Mouse (Mus musculus) ES-E14 (cell line): ENCODE results near the gene Eif3b. TPM values are rescaled to one million over a fixed set of nuclear protein-coding genes. Genes with fewer than 3 reads are reported as not detected.

Experiments used
- DNase-seq: peaks from one replicate; pipeline ENCODE4 v3.0.0-alpha.2; 2013; ENCODE audit warnings: low read depth, low spot score
- H3K27ac ChIP-seq: 2 replicates; pipeline ENCODE4 v1.5.1; 2012; ENCODE audit warnings: low read depth, mild to moderate bottlenecking, low read length, moderate library complexity, mixed read lengths; ENCODE audit not compliant: poor library complexity, insufficient read depth, severe bottlenecking
- H3K36me3 ChIP-seq: 2 replicates; pipeline ENCODE4 v1.6.1; 2012; ENCODE audit warnings: mild to moderate bottlenecking, low read length, moderate library complexity, mixed read lengths; ENCODE audit not compliant: control insufficient read depth, poor library complexity, insufficient read depth, severe bottlenecking
- H3K4me1 ChIP-seq, 2 experiments: fragments of 150-350 bp in 1 of 2; sonication (generic) in 1 of 2; 2 replicates each; pipeline ENCODE4 v1.6.1; 2012; ENCODE audit warnings: low read length in 2 of 2, mild to moderate bottlenecking in 1 of 2, mixed read lengths in 1 of 2; ENCODE audit not compliant: control insufficient read depth in 2 of 2, insufficient read depth in 2 of 2, poor library complexity in 1 of 2
- H3K4me3 ChIP-seq, 2 experiments: fragments of 150-350 bp in 1 of 2; sonication (generic) in 1 of 2; 2 replicates each; pipeline ENCODE4 v1.5.1; 2012; ENCODE audit warnings: low read length in 2 of 2, low read depth in 1 of 2, mild to moderate bottlenecking in 1 of 2, mixed read lengths in 1 of 2; ENCODE audit not compliant: insufficient read depth in 1 of 2, poor library complexity in 1 of 2, severe bottlenecking in 1 of 2
- H3K9ac ChIP-seq: 2 replicates; pipeline ENCODE4 v1.6.1; 2012; ENCODE audit warnings: low read depth, mild to moderate bottlenecking, low read length, mixed read lengths; ENCODE audit not compliant: poor library complexity, insufficient read depth, severe bottlenecking
- H3K9me3 ChIP-seq: fragments of 150-350 bp; sonication (generic); 2 replicates; pipeline ENCODE4 v1.6.1; 2012; ENCODE audit warnings: low read depth, mild to moderate bottlenecking, low read length; ENCODE audit not compliant: control insufficient read depth, insufficient read depth
- CHD2 ChIP-seq: IDR thresholded peaks from 2 replicates; pipeline ENCODE4 v1.6.1; 2014; ENCODE audit warnings: mild to moderate bottlenecking, low read depth, low read length, inconsistent platforms
- HCFC1 ChIP-seq: IDR thresholded peaks from 2 replicates; pipeline ENCODE4 v1.6.1; 2012; ENCODE audit warnings: low read length, inconsistent platforms, borderline replicate concordance; ENCODE audit not compliant: insufficient read depth
- MAFK ChIP-seq: IDR thresholded peaks from 2 replicates; pipeline ENCODE4 v1.6.1; 2014; ENCODE audit warnings: mild to moderate bottlenecking, low read depth, low read length, inconsistent platforms; ENCODE audit not compliant: insufficient read depth
- ZC3H11A ChIP-seq: IDR thresholded peaks from 2 replicates; pipeline ENCODE4 v1.6.1; 2012; ENCODE audit warnings: low read depth, mild to moderate bottlenecking, inconsistent platforms, low read length, borderline replicate concordance
- ZNF384 ChIP-seq: IDR thresholded peaks from 2 replicates; pipeline ENCODE4 v1.6.1; 2012; ENCODE audit warnings: low read depth, low read length, inconsistent platforms
- in situ Hi-C, 2 experiments: fragments of 600-800 bp; cut with MboI; formaldehyde crosslinking; loops; one replicate each; pipeline ENCODE4 v1.15.1; 2025; ENCODE audit warnings: low sequenced_read_pairs in 2 of 2, inconsistent platforms in 1 of 2; ENCODE audit not compliant: unreplicated experiment in 2 of 2
- total RNA-seq: library from RNA; depleted of rRNA; stranded (reverse); fragments of 300-350 nt; gene quantifications from 2 replicates; pipeline ENCODE4 v1.2.3, GENCODE M21; 2012

Eif3b gene
- total RNA-seq, 1 experiment: 273 TPM

DNA sequence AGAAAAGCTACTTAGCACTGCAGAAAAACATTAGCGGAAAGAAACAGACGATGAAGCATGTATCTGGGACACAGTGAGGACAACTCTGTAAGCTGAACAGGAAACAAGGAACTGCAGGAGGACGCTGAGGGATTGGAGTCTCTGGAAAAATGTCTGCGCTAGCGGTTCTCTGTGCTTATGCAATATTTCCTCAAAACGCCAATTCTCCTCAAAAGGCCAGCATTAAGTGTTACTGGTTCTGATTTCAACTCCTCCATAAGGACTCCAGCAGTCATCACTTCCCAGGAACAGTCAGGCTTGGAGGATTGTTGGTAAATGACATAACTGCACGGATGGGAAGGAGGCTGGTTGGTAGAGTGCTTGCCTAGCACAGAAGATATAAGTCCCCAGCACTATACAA, 38.0 kb upstream of the Eif3b start:
- no peak for DNase-seq
- in situ Hi-C loops: no loop called here
- H3K9me3 ChIP-seq: no peaks in the 10 kb centered on the region
- no peak overlapping the region for H3K9ac ChIP-seq
- H3K4me1 ChIP-seq: peaks cover 0 to 16% of the 10 kb centered on the region in 2 experiments; a peak in 2 of 4 replicates
- H3K36me3 ChIP-seq: no peaks in the 10 kb centered on the region
- no peak overlapping the region for H3K27ac ChIP-seq
- TF ChIP-seq HCFC1 (no peak), CHD2 (no peak), ZC3H11A (no peak), MAFK (no peak), ZNF384 (no peak)
- H3K4me3 ChIP-seq: no peak overlapping the region

- Histone ChIP-seq H3K4me1 (peaks cover 0 to 17% of the 10 kb centered on the region in 2 experiments; a peak in 2 of 4 replicates), H3K27ac (no peak overlapping the region), H3K4me3 (no peak overlapping the region), H3K9me3 (no peaks in the 10 kb centered on the region), H3K36me3 (no peaks in the 10 kb centered on the region), H3K9ac (no peak overlapping the region)
- TF ChIP-seq HCFC1 (no peak), ZC3H11A (no peak), CHD2 (no peak), ZNF384 (no peak), MAFK (no peak)
- in situ Hi-C loops: no loop called here
- DNase-seq: no peak
Measured at GRCm38 (mm10) chr5:140382688-140383087, 36.4 kb upstream of the Eif3b start.

DNA sequence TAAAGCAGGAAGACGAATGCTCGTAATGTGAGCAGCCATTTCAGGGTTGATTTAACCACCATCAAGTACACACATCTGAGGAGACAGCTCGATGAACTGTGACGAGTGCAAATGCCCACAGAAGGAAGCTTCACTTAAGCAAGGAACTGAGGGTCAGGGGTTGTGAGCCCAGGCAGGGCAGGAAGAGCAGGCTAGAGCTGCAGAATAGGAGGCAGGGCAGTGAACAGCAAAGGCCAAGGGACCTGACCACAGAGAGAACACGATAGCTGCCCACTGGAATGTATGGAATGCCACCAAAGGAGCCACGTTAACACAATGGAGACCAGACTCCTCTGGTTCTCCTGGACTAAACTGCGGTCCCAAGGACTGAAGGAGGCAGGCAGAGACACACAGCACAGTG, 35.6 kb upstream of the Eif3b start:
- DNase-seq: no peak
- H3K9me3 ChIP-seq: no peaks in the 10 kb centered on the region
- H3K4me3 ChIP-seq: no peak overlapping the region
- H3K4me1 ChIP-seq: peaks cover 0 to 17% of the 10 kb centered on the region in 2 experiments; a peak in 2 of 4 replicates
- TF ChIP-seq MAFK: no peak
- no peak for TF ChIP-seq ZNF384
- TF ChIP-seq ZC3H11A: no peak
- no peak for TF ChIP-seq HCFC1
- TF ChIP-seq CHD2: no peak
- no peak overlapping the region for H3K27ac ChIP-seq
- in situ Hi-C loops: no loop called here
- H3K9ac ChIP-seq: no peak overlapping the region; the same call in 1 of the 2 replicates
- no peaks in the 10 kb centered on the region for H3K36me3 ChIP-seq

DNA sequence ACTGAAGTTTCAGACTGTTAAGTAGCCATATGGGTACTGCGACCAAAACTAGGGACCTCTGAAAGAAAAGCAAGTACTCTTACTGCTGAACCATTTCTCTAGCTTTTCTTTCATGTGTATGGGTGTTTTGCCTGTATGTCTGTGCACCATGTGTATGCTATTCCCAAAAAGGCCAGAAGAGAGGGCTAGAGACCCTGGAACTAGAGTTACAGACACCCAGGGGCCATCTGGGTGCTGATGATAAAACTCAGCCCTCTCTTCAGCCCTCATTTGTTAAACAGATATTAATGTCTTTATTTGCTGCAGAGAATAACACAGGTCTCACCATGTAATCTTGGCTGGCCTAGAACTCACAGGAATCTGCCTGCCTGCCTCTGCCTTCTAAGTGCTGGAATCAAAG, 34.7 kb upstream of the Eif3b start:
- no peak overlapping the region for H3K9ac ChIP-seq
- H3K4me3 ChIP-seq: no peak overlapping the region
- no peaks in the 10 kb centered on the region for H3K36me3 ChIP-seq
- DNase-seq: no peak
- no peak overlapping the region for H3K27ac ChIP-seq
- in situ Hi-C loops: no loop called here
- no peaks in the 10 kb centered on the region for H3K9me3 ChIP-seq
- TF ChIP-seq CHD2: no peak
- TF ChIP-seq ZC3H11A: no peak
- TF ChIP-seq HCFC1: no peak
- no peak for TF ChIP-seq ZNF384
- TF ChIP-seq MAFK: no peak
- H3K4me1 ChIP-seq: peaks cover 0 to 11% of the 10 kb centered on the region in 2 experiments; a peak in 2 of 4 replicates

- H3K4me3 ChIP-seq: no peak overlapping the region
- H3K36me3 ChIP-seq: no peaks in the 10 kb centered on the region
- no peak overlapping the region for H3K27ac ChIP-seq
- no peak overlapping the region for H3K9ac ChIP-seq
- DNase-seq: no peak
- TF ChIP-seq ZC3H11A: no peak
- TF ChIP-seq MAFK: no peak
- TF ChIP-seq ZNF384: no peak
- TF ChIP-seq CHD2: no peak
- no peak for TF ChIP-seq HCFC1
- in situ Hi-C loops: no loop called here
- no peaks in the 10 kb centered on the region for H3K9me3 ChIP-seq
- peaks cover 0 to 8% of the 10 kb centered on the region in 2 experiments; a peak in 2 of 4 replicates for H3K4me1 ChIP-seq
Measured at GRCm38 (mm10) chr5:140387236-140387635, 31.9 kb upstream of the Eif3b start.
